Mouse (Mus musculus) yolk sac, embryonic 10.5 days (tissue): ENCODE measurements around the gene Dcaf5.

Source experiments
- DNase-seq: peaks from one replicate; pipeline ENCODE4 v3.0.0-alpha.2; 2017; ENCODE audit warnings: low spot score

Gene Dcaf5

DNA sequence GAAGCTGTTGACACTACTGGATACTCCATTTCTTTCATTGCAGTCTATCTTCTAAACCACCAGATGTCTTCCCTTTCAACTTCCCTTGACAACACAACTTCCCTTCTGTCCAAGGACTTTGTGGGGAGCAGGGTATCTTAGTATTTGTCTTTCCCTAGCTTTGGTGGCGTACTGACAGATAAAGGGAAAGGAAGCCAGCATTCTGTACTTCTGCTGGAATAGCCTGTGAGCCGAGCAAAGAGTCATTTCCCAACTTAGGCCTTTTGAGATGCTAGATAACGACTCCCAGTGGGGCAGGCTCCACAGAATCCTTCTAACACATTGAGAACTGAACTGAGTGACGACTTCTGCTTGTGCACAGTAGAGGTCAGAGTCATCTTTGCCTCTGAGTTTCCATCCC lies 102.2 kb downstream of the Dcaf5 start:
- no peak for DNase-seq

DNA sequence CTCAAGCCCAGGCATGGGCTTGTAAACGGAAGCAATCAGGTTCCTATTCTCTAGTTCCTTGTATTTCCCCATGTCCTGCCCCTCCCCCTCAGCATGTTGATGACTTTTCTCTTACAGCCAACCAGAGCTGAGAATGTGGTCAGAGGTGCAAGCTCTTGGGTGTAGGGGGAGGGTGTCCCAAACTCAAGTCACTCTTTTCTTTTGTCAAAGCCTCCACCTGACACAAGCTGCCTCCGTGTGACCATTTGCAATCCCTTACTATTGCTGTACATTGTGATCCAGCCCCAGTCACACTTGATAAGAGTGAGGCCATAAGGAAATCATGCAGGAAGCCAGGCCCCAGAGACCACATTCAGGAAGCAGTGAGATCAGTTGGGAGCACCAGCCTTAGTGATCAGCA lies 104.8 kb downstream of the Dcaf5 start:
- DNase-seq = no peak

DNA sequence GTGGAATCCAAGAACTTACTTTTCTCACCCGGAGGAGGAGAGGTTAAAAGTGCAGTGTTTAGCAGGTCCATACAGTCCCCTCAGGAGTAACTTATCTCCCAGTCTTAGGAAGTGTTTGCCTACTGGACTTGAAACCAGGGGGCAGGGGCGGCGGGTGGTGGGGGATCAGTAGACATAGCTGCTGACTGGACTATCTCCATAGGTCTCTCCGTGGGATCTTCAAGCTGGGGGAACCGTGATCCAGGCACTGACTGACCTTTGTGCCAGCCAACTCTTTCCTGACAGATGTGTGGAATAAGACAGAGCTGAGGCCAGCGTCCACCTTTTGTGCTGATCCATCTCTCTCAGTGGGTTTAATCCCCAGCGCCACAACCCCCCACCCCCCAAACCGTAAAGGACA lies 105.6 kb downstream of the Dcaf5 start:
- DNase-seq = peak; percentile 77

DNA sequence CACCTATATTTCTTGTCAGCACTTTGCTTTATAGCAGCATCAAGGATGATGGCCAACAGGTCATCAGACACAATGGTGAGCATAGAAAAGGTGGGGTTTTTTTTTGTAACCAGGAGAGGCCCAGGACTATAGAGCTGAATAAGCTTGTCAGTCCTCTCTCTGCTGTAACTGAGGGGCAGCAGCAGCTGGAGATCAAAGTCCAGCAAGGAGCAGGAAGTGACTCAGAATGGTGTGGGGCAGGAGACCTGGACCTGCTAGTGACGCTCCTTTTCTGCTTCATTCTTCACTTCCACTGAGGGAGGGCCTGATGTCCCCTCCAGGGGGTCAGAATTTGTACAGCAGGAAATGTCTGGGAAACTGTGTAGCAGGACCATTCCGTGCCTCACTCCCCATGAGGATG lies 106.8 kb downstream of the Dcaf5 start:
- DNase-seq = peak; percentile 81

DNA sequence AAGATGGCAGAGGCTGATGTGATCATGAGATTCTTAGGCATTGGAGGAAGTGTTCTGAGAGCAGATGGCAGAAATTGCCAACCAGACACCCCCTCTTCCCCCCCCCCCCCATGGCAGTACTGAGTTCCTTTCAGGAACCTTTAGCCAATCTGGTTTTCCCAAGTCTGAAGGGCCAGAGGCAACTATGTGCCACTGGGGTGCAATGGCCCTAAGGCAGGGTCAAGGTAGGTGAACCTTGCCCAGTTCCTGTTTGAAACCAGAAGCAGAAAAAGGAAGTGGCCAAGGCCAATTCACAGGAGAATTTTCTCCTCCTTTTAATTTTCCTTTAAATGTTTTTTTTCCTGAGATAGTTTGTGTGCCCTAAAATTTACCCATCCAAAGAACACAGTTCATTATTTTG lies 110.4 kb downstream of the Dcaf5 start:
- DNase-seq = no peak

DNA sequence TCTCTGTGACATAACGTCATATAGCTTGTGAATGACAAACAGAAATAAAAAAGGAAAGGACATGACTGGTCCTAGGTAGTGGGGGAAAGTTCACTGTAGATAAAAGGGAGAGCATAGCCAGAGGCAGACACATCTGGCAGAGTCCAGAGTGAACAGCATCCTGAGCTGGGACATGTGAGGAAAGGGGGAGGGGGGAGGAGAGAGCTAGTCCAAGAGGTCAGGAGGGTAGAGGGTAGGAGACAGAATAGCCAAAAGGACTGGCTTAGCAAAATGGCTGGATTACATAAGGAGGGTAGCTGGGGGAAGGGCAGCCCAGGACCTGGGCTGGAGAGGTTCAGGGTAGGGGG lies 111.6 kb downstream of the Dcaf5 start:
- peak; percentile 87 for DNase-seq

DNA sequence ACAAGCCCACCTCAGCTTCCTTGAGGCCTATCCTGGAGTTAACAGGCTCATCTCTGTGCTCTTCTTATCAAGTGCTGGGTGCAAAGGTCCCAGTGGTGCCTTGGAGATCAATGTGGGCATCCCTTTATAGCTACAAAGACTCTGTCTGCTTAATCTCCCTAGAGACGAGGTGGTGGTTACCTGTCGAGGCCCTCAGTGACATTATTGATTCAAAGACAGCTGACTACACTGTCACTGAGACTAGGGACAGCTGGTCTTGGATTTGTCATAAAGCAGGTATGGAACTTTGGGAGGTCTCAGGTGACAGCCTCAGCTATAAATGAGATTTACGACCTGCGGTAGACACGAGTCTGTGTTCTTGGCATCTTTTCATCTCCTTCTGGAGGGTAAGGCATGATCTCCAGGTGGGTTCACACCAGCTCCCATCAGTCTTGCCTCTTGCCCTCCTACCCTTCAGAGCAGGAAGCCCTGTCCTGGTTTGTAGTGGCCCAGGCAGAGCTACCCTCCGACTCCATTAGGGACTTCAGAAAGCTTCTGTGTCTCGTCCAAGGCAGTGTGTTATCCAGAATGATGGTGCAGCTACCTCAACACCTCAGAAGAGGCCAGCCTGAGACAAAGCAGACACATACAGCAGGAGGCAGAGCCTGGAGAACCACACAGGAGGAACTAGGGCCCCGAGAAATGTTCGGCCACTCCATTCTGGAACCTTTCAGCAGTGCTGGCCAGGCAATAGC lies 112.2 kb downstream of the Dcaf5 start:
- DNase-seq = no peak

DNA sequence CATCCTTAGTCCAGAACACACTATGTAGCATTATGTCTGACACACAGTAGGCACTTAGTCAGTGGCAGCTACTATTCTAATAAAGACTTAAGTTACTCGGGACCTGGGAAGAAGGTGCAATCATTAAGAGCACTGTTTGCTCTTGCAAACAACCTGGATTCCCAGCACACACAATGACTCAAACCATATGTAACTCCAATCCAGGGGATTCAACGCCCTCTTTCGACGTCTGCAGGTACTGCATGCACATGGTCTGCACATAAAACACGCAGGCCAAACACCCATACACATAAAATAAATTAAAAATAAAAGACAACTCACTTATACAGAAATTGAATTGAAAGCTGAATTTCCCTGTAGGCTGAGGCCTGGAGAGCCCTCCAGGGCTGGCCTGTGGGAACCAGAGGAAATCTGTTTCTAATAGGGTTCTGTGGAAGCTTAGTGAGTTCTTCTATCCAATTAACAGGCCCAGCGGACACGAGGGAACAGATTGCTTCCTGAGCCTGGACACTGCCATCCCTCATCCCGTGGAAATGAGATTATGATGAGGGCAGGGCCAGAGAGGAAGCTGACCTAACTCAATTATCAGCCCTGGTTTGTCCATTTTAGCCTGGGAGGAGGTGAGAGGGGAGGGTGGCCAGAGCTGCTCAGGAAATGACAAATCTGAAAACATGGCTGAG lies 112.9 kb downstream of the Dcaf5 start:
- no peak for DNase-seq

DNA sequence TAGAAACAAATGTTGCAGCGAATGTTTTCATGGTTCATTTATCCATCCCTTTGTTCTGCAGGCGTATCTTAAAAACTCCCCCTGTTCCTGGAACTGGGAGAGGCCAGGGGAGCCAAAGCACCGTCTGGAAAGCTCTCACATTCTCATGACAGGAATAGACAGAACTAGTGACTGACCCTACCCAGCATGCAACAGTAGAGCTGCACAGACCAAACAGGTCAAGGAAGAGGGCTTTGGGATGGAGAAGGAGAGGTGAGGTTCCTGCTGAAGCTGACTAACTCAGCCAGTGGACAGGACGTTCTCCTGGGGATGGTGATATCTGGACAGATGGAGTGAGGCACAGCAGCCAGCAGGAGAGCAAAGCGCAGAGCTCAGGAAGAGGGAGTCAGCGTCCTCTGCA lies 113.9 kb downstream of the Dcaf5 start:
- no peak for DNase-seq

DNA sequence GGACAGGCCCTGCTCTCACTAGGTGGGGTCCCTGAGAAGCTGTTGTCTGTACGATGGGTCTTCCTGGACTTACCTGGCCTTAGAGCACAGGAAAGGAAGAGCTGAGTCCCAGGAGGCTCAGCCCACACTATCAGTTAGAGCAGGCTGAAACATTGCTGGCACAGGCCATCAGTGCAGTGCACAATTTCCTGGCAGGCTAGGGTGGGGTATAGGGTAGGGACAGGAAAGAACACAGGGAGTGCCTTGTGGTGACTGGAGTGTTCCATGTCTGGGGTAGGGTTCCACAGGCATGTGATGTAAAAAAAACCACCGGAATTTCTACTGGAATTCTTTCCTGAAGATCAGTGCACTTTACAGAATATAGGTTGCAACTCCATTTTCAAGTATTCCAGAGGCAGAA lies 117.3 kb downstream of the Dcaf5 start:
- no peak for DNase-seq

DNA sequence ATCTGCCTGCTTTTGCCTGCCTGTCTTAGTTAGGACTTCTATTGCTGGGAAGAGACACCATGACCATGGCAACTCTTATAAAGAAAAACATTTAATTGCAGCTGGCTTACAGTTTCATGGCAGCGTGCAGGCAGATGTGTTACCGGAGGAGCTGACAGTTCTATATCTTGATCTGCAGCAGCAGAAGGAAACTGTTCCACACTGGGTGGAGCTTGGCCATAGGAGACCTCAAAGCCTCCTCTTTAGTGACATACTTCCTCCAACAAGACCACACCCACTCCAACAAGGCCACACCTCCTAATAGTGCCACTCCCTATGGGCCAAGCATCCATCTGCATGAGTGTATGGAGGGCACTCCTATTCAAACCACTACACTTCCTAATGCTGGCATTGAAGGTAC lies 121.1 kb downstream of the Dcaf5 start:
- no peak for DNase-seq

DNA sequence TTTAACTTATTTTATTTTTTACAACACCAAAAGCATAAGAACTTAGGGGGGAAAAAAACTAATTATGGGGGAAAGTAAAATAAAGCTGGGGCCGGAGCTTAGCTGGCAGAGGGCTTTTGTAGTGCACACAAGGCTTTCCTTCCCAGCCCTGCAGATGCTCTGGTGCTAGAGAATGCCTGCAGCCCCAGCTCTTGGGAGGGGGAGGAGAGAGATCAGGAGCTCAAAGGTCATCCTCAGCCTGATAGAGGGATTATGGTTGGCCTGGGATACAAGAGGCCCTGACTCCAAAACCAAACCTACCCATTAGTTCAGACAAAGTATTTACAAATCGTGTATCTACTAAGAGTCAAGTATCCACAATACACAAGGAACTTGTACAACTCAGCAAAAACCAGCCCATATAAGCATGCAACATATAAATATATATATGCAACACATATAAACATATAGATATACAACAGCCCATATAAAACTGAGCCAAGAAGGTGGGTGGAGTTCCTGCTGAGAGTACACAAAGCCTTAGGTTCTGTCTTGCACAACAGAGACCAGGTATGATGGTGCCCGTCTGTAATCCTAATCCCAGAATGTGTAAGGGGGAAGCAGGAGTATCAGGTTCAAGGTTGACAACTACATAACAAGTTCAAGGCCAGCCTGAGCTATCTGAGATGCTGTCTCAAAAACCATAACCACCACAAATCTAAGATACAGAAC lies 124.3 kb downstream of the Dcaf5 start:
- peak; percentile 84 for DNase-seq

DNA sequence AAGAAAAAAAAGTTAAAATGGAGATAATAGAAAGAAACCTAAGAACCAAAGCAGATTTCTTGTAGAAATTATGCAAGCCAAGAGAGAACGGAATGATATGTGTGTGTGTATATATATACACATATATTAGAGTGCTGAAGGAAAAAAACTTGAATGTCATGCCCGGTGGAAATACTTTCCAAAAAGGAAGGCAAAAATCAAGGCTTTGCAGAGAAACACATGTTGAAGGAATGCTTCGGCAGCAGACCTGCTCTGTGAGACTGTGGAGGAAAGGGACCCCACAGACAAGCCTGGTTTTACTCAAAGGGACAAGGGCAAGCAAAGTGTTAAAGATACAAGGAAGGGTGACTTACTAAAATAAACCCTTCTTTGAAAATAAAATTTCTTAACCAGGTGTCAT lies 128.8 kb downstream of the Dcaf5 start:
- no peak for DNase-seq

DNA sequence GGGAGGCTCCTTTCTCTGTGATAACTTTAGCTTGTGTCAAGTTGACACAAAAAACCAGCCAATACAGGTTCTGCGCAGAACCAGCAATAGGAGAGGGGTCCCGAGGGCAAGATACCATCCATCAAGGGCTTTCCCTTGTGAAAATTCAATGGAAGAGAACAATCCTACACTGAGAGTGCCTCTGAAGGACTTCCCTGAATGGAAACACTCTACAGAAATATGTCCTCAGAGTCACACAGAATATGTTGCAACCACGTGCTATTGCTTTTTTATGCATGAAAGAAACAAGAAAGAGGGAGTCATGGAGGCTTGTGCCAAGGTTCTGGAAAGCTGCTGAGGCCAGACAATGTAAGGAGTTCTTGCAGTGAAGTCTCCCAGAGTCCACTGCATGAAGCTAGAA lies 131.9 kb downstream of the Dcaf5 start:
- no peak for DNase-seq

DNA sequence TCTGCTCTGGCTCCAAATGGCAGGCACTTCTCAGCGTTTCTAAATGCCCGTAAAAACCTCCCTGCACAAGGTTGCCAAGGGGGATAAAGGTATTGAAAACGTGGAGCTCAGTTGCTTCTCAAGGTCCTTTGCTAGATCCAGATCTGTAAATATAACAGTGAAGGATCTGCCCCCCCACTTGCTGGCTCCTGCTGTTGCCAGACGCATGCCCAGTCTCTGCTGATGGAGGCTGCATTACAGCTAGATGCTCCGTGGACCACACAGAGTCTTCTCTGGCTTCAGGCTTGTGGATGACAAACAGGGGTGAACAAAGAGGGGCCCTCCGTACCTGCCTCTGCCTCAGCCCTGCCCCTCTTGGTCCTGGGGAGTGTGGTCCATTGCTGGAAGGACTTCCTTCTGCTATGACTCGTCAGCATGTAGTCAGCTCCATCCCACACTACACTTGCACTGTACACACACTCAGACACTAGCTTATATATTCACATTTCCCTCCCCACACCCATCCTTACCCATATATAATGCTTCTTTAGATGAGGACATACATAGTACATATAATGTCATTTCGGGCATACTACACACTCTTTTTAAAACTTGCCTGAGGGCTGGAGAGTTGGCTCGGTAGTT lies 135.5 kb downstream of the Dcaf5 start:
- no peak for DNase-seq

DNA sequence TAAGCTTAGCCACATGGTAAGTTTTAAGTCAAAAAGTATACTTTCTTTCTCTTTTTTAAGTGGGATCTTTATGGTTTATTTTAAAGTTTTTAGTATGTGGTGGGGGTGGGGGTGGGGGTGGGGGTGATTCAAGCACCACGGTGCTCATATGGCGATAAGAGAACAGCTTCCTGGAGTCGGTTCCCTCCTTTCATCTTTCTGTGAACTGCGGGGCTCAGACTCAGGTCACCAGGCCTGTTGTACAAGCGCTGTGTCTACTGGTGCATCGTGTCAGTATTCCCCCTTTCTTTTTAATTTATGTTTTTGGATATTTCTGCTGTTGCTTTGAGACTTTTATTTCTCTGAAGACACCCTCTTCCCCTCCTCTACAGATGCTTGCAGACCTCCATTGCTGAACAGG lies 137.7 kb downstream of the Dcaf5 start:
- no peak for DNase-seq

DNA sequence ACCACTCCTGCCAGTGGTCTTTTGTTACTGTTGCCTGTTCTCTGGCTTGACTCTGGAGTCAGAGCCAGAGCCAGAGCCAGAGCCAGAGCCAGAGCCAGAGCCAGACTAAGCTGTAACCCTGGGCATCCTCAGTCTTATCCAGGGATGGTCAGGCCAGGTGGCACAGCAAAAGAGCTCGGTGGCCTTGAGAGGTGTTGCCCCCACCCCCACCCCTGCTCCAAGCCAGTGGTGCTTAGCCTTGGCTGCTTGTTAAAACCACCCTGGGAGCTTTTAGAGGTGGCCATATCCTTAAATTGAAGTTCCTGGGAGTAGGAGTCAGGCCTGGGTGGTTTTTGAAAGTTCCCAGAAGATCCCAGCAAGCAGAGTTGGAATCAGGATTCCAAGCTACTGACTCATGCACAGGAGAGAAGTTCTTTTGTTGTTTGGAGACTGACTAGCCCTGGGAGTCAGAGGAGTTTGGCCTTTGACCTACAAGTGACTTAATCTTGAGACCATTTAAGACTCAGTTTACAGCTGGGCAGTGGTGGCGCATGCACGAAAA lies 144.4 kb downstream of the Dcaf5 start:
- DNase-seq = peak; percentile 28

DNA sequence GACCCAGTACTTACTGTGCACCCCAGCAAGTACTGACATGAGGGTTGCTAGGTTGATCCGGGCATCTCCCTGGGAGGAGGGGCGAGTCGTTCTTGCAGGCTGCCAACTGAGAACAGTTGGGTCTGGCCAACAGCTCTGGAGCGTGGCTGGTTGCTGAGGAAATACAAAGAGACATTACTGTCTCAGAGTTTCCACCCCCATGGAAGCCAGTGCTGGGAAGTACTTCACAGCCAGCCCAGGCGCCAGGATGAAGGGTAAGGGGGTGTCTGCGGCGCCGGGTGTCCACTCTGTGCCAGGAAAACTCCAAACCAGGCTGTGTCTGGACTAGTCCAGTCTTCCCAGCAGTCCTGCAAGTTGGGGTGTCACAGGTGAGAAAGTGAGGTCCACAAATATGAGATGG lies 145.4 kb downstream of the Dcaf5 start:
- no peak for DNase-seq

DNA sequence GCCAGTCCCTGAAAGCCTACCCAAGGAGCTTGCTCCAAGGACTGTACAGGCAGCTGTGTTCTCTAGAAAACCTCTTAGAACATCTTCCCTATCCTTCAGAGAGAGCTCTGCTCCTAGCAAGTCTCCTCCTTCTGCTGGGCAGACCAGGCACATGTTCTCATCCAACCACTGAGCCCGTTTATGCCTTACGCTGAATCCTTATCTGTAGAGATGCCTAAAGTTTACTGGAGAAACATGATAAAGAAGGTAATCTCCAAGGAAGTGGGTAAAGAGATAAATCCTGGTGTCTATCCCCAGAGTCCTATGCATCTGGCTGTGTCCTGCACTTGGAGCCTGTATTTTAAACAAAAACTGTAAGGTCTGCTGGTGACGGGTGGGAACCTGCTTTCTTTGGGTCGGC lies 145.9 kb downstream of the Dcaf5 start:
- peak; percentile 35 for DNase-seq

DNA sequence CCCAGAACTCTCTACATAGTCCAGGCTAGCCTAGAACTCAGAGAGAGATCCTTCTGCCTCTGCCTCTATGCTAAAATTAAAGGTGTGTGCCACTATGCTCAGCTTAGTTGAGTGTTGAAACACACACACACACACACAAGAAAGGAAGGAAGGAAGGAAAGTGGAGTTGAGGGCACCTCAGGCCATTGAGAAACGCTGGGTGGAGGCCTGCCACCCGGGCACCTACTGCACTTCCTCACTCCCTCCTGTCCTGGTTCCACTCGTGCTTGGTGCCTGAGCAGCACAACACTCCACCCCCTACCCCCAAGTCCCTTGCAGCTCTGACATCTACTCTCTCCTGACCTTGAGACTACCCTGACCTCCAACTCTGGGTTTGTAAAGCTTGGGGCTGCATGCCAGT lies 146.7 kb downstream of the Dcaf5 start:
- DNase-seq = no peak

DNA sequence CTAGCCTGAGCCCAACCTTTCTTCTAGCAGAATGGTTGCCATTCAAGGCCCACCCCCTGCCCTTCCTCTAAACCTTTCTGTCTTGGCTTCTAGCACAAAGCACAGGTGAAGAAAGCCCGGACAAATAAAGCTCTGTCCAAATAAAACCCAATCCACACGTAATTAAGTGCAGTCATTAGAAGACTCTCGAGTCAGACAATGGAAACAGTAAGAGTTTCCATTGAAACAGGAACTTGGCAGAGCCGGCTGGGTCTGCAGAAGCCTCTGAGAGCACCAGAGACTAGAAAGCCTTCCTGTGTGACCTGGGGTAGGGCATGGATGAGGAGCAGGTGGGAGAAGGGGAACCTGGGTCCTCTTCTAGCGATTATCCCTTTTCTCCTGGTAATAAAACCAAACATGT lies 150.5 kb downstream of the Dcaf5 start:
- no peak for DNase-seq
